Mouse (Mus musculus): ENCODE measurements around the gene Suox.

Gene Suox

DNA sequence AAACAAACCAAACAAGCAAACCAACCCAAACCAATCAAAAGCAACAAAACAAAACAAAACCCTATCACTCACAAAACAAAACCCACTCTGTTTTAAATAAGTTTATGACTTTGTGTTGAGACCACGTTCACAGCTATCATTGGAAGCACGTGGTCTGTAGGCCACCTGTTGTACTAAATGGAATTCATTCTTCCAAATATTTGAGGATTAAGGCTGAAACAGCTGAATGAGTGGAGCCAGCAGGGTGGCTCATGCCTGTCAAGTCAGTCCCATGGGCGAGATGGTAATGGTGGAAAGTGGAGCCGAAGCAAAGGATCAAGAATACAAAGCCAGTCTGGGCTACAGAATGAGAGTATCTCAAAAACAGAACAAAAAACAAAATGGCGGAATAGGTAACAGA, 26.8 kb upstream of the Suox start:
- no peaks in the 10 kb centered on the region for H3K27me3 ChIP-seq (ENCODE audit: insufficient read depth, low read length)
- H3K36me3 ChIP-seq (ENCODE audit: insufficient read depth, low read length) = peaks cover 64% of the 10 kb centered on the region
- H3K4me1 ChIP-seq (replicated peaks; ENCODE audit: low read depth, low read length) = peaks cover 77% of the 10 kb centered on the region
- no peaks in the 10 kb centered on the region for H3K9me3 ChIP-seq (ENCODE audit: low read length)
- H3K4me3 ChIP-seq (replicated peaks; ENCODE audit: low read length) = no peak overlapping the region
- no peak for TF ChIP-seq NANOG (IDR thresholded peaks at IDR 0.05; ENCODE audit: borderline replicate concordance, low read length)
- TF ChIP-seq POU5F1 (IDR thresholded peaks at IDR 0.05; ENCODE audit: borderline replicate concordance, low read length) = no peak
- no peak for TF ChIP-seq CTCF (conservative IDR thresholded peaks at IDR 0.05; ENCODE audit: low read length)

- Histone ChIP-seq H3K27me3 (ENCODE audit: insufficient read depth, low read length) (no peaks in the 10 kb centered on the region), H3K9me3 (ENCODE audit: low read length) (no peaks in the 10 kb centered on the region), H3K4me1 (replicated peaks; ENCODE audit: low read depth, low read length) (peaks cover 79% of the 10 kb centered on the region), H3K36me3 (ENCODE audit: insufficient read depth, low read length) (peaks cover 64% of the 10 kb centered on the region), H3K4me3 (replicated peaks; ENCODE audit: low read length) (no peak overlapping the region)
- TF ChIP-seq CTCF (conservative IDR thresholded peaks at IDR 0.05; ENCODE audit: low read length) (no peak), NANOG (IDR thresholded peaks at IDR 0.05; ENCODE audit: borderline replicate concordance, low read length) (no peak), POU5F1 (IDR thresholded peaks at IDR 0.05; ENCODE audit: borderline replicate concordance, low read length) (no peak)
These were observed 25.7 kb upstream of the Suox start for GRCm38 (mm10) chr10:128699611-128700010.

DNA sequence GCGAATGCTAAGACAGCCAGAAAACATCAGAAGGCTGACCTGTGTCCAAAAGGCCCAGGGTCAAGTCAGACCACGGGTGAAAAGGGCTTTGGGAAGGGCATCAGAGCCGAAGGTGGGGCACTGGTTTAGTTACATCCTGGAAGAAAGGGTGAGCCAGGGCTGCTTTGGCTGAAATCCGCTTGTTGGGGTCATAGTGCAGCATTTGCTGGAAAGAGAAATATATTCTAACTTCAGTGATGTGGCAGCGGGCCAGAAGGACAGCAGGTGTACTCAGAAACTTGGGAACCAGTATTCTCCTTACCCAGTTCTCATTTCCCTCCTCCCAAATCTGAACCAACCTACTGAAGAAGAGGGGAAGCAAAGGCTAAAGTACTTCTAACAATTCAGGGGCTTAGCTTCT, 25.1 kb upstream of the Suox start:
- no peak for TF ChIP-seq POU5F1 (IDR thresholded peaks at IDR 0.05; ENCODE audit: borderline replicate concordance, low read length)
- TF ChIP-seq NANOG (IDR thresholded peaks at IDR 0.05; ENCODE audit: borderline replicate concordance, low read length) = no peak
- no peak for TF ChIP-seq CTCF (conservative IDR thresholded peaks at IDR 0.05; ENCODE audit: low read length)
- H3K36me3 ChIP-seq (ENCODE audit: insufficient read depth, low read length) = peaks cover 68% of the 10 kb centered on the region
- H3K9me3 ChIP-seq (ENCODE audit: low read length) = no peaks in the 10 kb centered on the region
- H3K4me1 ChIP-seq (replicated peaks; ENCODE audit: low read depth, low read length) = peaks cover 81% of the 10 kb centered on the region
- no peaks in the 10 kb centered on the region for H3K27me3 ChIP-seq (ENCODE audit: insufficient read depth, low read length)
- H3K4me3 ChIP-seq (replicated peaks; ENCODE audit: low read length) = no peak overlapping the region

- H3K27me3 ChIP-seq (ENCODE audit: insufficient read depth, low read length) = no peaks in the 10 kb centered on the region
- peaks cover 57% of the 10 kb centered on the region for H3K36me3 ChIP-seq (ENCODE audit: insufficient read depth, low read length)
- H3K4me1 ChIP-seq (replicated peaks; ENCODE audit: low read depth, low read length) = peaks cover 81% of the 10 kb centered on the region
- TF ChIP-seq CTCF (conservative IDR thresholded peaks at IDR 0.05; ENCODE audit: low read length) (peak; percentile 10; the same call in 1 of the 2 replicates), POU5F1 (IDR thresholded peaks at IDR 0.05; ENCODE audit: borderline replicate concordance, low read length) (no peak)
- no peaks in the 10 kb centered on the region for H3K9me3 ChIP-seq (ENCODE audit: low read length)
- H3K4me3 ChIP-seq (replicated peaks; ENCODE audit: low read length) = peak overlapping the region; percentile 64
These were observed 23.3 kb upstream of the Suox start for GRCm38 (mm10) chr10:128697072-128697725.

DNA sequence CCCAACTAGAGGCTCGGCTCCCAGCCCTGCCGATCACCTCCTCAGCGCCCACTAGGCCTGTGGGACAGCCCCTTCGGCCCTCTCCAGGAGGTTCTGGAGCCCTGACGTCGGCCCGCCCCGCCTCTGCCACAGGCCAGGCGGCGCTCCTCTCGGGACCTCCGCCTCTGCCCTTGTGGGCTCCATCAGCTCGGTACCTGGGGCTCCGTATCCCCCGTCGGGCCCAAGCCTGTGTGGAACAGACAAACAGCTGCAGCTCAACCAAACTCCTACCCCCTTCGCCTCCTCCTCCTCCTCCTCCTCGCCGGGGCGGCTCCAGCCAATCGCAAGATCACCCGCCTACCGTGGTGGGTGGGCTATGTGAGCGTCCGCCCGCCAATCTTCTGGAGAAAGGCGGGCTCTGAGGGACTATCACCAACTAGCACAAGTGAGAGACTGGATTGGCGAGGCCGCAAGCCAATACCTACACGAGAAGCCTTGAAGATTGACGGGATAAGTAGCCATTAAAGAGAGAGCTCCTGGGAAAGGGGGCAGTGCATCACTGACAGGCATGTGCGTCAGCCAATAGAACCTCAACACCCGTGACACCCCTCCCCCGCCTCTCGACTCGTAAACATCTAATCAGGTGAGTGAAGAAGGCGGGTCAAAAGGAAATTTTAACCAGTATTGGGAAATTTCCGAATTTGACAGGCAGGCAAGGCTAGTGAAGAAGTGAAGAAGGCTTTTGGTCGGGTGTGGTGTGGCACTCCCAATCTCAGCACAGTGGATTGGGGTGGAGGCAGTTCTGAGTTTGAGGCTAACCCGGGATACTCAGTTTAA, 22.3 kb upstream of the Suox start, which contains the start of gene Rab5b:
TSS of gene Rab5b (minus strand) at position 273 of the 816 bp plus-strand sequence.
- peak within 1 kb of the TSS; percentile 96 for H3K4me3 ChIP-seq (replicated peaks; ENCODE audit: low read length)
- TF ChIP-seq POU5F1 (IDR thresholded peaks at IDR 0.05; ENCODE audit: borderline replicate concordance, low read length) (no peak), CTCF (conservative IDR thresholded peaks at IDR 0.05; ENCODE audit: low read length) (no peak), NANOG (IDR thresholded peaks at IDR 0.05; ENCODE audit: borderline replicate concordance, low read length) (no peak)
- peaks cover 81% of the 10 kb centered on the region for H3K4me1 ChIP-seq (replicated peaks; ENCODE audit: low read depth, low read length)
- peaks cover 48% of the 10 kb centered on the region for H3K36me3 ChIP-seq (ENCODE audit: insufficient read depth, low read length)
- no peaks in the 10 kb centered on the region for H3K27me3 ChIP-seq (ENCODE audit: insufficient read depth, low read length)
- H3K9me3 ChIP-seq (ENCODE audit: low read length) = no peaks in the 10 kb centered on the region

- H3K4me3 ChIP-seq (replicated peaks; ENCODE audit: low read length) = peak overlapping the region; percentile 96
These were observed 21.6 kb upstream of the Suox start for GRCm38 (mm10) chr10:128695411-128695991.

GRCm38 (mm10) chr10:128674469-128675008, 666 bp upstream of the Suox start:
- peak overlapping the region; percentile 81 for H3K4me3 ChIP-seq (replicated peaks; ENCODE audit: low read length)
- peaks cover 27% of the 10 kb centered on the region for H3K4me1 ChIP-seq (replicated peaks; ENCODE audit: low read depth, low read length)
- H3K9me3 ChIP-seq (ENCODE audit: low read length) = no peaks in the 10 kb centered on the region
- H3K27me3 ChIP-seq (ENCODE audit: insufficient read depth, low read length) = peaks cover 34% of the 10 kb centered on the region
- TF ChIP-seq CTCF (conservative IDR thresholded peaks at IDR 0.05; ENCODE audit: low read length) (peak; percentile 61), NANOG (IDR thresholded peaks at IDR 0.05; ENCODE audit: borderline replicate concordance, low read length) (no peak)
- peaks cover 12% of the 10 kb centered on the region for H3K36me3 ChIP-seq (ENCODE audit: insufficient read depth, low read length)

More at GRCm38 (mm10) chr10:128695411-128695991, 21.6 kb upstream of the Suox start:
- H3K9me3 ChIP-seq (ENCODE audit: low read length) = no peaks in the 10 kb centered on the region
- H3K36me3 ChIP-seq (ENCODE audit: insufficient read depth, low read length) = peaks cover 48% of the 10 kb centered on the region
- H3K4me1 ChIP-seq (replicated peaks; ENCODE audit: low read depth, low read length) = peaks cover 85% of the 10 kb centered on the region
- H3K27me3 ChIP-seq (ENCODE audit: insufficient read depth, low read length) = no peaks in the 10 kb centered on the region
- TF ChIP-seq NANOG (IDR thresholded peaks at IDR 0.05; ENCODE audit: borderline replicate concordance, low read length) = no peak
- TF ChIP-seq POU5F1 (IDR thresholded peaks at IDR 0.05; ENCODE audit: borderline replicate concordance, low read length) = no peak
- no peak for TF ChIP-seq CTCF (conservative IDR thresholded peaks at IDR 0.05; ENCODE audit: low read length)

DNA sequence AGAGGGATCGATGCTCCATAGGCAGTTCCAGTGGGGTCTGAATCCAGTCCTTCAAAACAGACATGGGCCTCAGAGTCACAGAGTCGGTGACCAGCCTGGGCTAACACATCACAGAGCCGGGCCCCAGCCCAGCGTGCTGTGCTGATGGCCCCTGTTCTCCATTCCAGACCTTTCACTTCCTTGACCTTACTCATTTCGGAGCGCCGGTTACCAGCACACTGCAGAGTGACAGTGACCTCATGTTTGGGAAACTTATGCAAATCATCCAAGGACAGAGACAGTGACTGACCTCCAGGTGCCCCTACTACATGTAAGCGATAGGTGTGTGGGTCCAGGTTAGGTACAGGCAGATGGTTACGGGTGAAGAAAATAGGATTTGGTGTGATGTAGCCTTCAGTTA, 2.7 kb downstream of the Suox start:
- TF ChIP-seq POU5F1 (IDR thresholded peaks at IDR 0.05; ENCODE audit: borderline replicate concordance, low read length) (no peak), CTCF (conservative IDR thresholded peaks at IDR 0.05; ENCODE audit: low read length) (no peak)
- peaks cover 2% of the 10 kb centered on the region; the same call in 1 of the 2 replicates for H3K36me3 ChIP-seq (ENCODE audit: insufficient read depth, low read length)
- peaks cover 26% of the 10 kb centered on the region for H3K4me1 ChIP-seq (replicated peaks; ENCODE audit: low read depth, low read length)
- no peak overlapping the region for H3K4me3 ChIP-seq (replicated peaks; ENCODE audit: low read length)
- peaks cover 48% of the 10 kb centered on the region for H3K27me3 ChIP-seq (ENCODE audit: insufficient read depth, low read length)
- no peaks in the 10 kb centered on the region for H3K9me3 ChIP-seq (ENCODE audit: low read length)
